Mouse (Mus musculus): ENCODE data around the gene Shank1. TPM values are rescaled to one million over a fixed set of nuclear protein-coding genes. Genes with fewer than 3 reads are reported as not detected.

Shank1 gene
- polyA plus RNA-seq, 1 experiment: 0.10 TPM

DNA sequence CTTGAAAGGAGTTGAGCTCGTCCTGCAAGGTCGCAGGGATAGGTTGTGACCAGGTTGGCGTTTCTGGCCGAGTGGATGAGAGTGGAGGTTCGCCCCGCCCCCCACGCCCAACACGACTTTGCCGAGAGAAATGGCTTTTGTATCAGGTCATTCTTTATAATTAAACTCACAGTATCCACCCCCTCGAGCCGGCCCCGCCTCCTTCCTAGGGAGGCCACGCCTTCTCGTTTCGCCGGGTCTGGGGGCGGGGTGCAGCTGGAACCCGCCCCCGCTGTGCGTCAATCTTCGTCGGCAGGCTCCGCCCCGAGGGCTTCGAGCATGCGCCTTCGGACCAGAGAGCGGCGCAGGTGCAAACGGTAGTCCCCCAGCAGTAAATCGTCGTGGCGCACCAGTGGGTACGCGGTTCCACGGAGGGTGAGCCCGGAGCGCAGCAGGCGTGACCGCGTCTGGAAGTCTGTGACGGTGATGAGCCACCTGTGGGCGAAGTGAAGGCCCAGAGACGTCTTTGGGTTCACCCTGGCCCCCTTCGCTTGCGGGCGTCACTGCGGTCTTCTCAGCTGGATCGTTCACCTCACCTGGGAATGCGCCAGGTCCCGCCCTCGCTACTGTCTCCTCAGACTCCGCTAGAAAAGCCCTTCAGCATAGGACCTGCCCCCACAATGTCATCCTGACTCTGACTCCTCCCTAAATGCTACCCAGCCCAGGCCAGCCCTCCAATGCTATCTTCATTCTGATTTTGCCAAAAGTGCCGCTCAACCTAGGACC, 50.0 kb downstream of the Shank1 start:
- Histone ChIP-seq H3K27me3 (ENCODE audit: control insufficient read depth, insufficient read depth, insufficient read length) (peaks cover 66% of the 10 kb centered on the region), H3K36me3 (ENCODE audit: control insufficient read depth, insufficient read depth) (no peaks in the 10 kb centered on the region), H3K4me2 (ENCODE audit: low read depth) (no peak overlapping the region), H3ac (ENCODE audit: control insufficient read depth, insufficient read length) (no peak overlapping the region), H3K79me2 (ENCODE audit: control insufficient read depth, insufficient read depth) (no peaks in the 10 kb centered on the region), H3K4me3 (no peak overlapping the region)
- no peak for TF ChIP-seq TCF3 (IDR thresholded peaks at IDR 0.05; ENCODE audit: insufficient read length, low read depth)
- no peak for TF ChIP-seq SRF (IDR thresholded peaks at IDR 0.05; ENCODE audit: control insufficient read depth, insufficient read length, low read depth)
- no peak for TF ChIP-seq MAX (IDR thresholded peaks at IDR 0.05; ENCODE audit: low read depth)
- TF ChIP-seq USF1 (IDR thresholded peaks at IDR 0.05; ENCODE audit: low read depth): no peak
- TF ChIP-seq CEBPB (IDR thresholded peaks at IDR 0.05; ENCODE audit: insufficient read depth, poor library complexity, severe bottlenecking): no peak
- TF ChIP-seq POLR2AphosphoS2 (IDR thresholded peaks at IDR 0.05; ENCODE audit: insufficient read length, low read depth): no peak
- no peak for TF ChIP-seq REST (IDR thresholded peaks at IDR 0.05; ENCODE audit: insufficient read depth, insufficient read length)
- TF ChIP-seq MYOD1 (IDR thresholded peaks at IDR 0.05; ENCODE audit: control insufficient read depth in 1 of 3, insufficient read length in 2 of 3, low read depth in 2 of 3): no peak
- no peak for TF ChIP-seq E2F4 (IDR thresholded peaks at IDR 0.05; ENCODE audit: insufficient read depth)
- TF ChIP-seq POLR2A (IDR thresholded peaks at IDR 0.05; ENCODE audit: insufficient read length, low read depth): no peak
- no peak for TF ChIP-seq MYOG (IDR thresholded peaks at IDR 0.05; ENCODE audit: control insufficient read depth in 1 of 3, insufficient read depth in 1 of 3, insufficient read length in 2 of 3, low read depth in 2 of 3)
- TF ChIP-seq TCF12 (IDR thresholded peaks at IDR 0.05; ENCODE audit: insufficient read depth, poor library complexity, severe bottlenecking): no peak

DNA sequence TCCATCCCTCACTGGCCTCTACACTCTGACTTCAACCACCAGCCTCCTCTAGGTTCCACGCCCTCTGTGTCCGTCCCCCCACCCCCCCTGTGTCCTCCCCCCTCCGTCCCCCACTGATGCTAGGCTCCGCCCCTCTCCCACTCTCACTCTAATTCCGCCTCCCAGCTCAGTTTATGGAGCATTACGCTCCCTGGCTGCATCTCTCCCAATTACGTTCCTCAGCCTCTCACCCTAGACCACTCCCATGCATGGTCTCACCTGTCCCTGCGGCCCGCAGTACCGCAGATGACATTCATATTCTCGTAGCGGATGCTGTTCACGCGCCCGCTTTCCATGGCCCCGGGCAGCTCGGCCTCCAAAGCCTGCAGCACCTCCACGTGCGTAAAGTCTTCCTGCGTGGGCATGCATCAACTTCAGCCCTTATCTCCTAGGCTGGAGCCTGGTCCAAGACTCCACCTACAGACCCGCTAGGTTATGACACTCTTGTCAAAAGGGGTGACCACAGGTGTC, 50.8 kb downstream of the Shank1 start:
- no peak overlapping the region for H3K4me2 ChIP-seq (ENCODE audit: low read depth)
- H3K27me3 ChIP-seq (ENCODE audit: control insufficient read depth, insufficient read depth, insufficient read length): peaks cover 64% of the 10 kb centered on the region
- no peak overlapping the region for H3K4me3 ChIP-seq
- H3K79me2 ChIP-seq (ENCODE audit: control insufficient read depth, insufficient read depth): no peaks in the 10 kb centered on the region
- TF ChIP-seq MAX (IDR thresholded peaks at IDR 0.05; ENCODE audit: low read depth) (no peak), TCF3 (IDR thresholded peaks at IDR 0.05; ENCODE audit: insufficient read length, low read depth) (no peak), MYOD1 (IDR thresholded peaks at IDR 0.05; ENCODE audit: control insufficient read depth in 1 of 3, insufficient read length in 2 of 3, low read depth in 2 of 3) (no peak), POLR2AphosphoS2 (IDR thresholded peaks at IDR 0.05; ENCODE audit: insufficient read length, low read depth) (no peak), REST (IDR thresholded peaks at IDR 0.05; ENCODE audit: insufficient read depth, insufficient read length) (no peak), USF1 (IDR thresholded peaks at IDR 0.05; ENCODE audit: low read depth) (no peak), CEBPB (IDR thresholded peaks at IDR 0.05; ENCODE audit: insufficient read depth, poor library complexity, severe bottlenecking) (no peak)
- H3ac ChIP-seq (ENCODE audit: control insufficient read depth, insufficient read length): no peak overlapping the region
- no peaks in the 10 kb centered on the region for H3K36me3 ChIP-seq (ENCODE audit: control insufficient read depth, insufficient read depth)

DNA sequence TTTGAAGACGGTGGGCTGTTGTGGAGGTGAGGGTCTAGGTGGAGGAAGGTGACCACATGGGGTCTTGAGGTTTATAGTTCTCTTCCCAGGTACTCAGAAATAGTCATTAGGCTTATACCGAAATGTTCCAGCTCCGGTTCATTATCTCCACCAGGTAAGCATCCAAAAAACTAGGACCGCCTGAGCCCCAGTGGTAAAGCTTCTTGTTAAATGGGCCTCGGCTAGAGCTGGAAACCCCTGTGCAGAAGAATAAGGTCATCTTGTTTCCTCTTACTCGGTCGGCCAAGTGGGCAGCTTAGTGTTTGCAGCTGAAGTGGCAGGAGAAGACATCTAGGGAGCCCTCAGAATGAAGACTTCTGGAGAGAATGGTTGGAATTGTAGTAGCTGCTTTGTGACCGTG, 62.6 kb downstream of the Shank1 start:
- H3K4me2 ChIP-seq (ENCODE audit: low read depth): no peak overlapping the region
- no peak overlapping the region for H3K4me3 ChIP-seq
- no peak for TF ChIP-seq MYOD1 (IDR thresholded peaks at IDR 0.05; ENCODE audit: control insufficient read depth in 1 of 3, insufficient read length in 2 of 3, low read depth in 2 of 3)
- no peak for TF ChIP-seq E2F4 (IDR thresholded peaks at IDR 0.05; ENCODE audit: insufficient read depth)
- TF ChIP-seq CEBPB (IDR thresholded peaks at IDR 0.05; ENCODE audit: insufficient read depth, poor library complexity, severe bottlenecking): no peak
- TF ChIP-seq USF1 (IDR thresholded peaks at IDR 0.05; ENCODE audit: low read depth): no peak
- TF ChIP-seq POLR2A (IDR thresholded peaks at IDR 0.05; ENCODE audit: insufficient read length, low read depth): no peak
- TF ChIP-seq POLR2AphosphoS2 (IDR thresholded peaks at IDR 0.05; ENCODE audit: insufficient read length, low read depth): no peak
- TF ChIP-seq SRF (IDR thresholded peaks at IDR 0.05; ENCODE audit: control insufficient read depth, insufficient read length, low read depth): no peak
- no peak for TF ChIP-seq MYOG (IDR thresholded peaks at IDR 0.05; ENCODE audit: control insufficient read depth in 1 of 3, insufficient read depth in 1 of 3, insufficient read length in 2 of 3, low read depth in 2 of 3)
- no peak for TF ChIP-seq MAX (IDR thresholded peaks at IDR 0.05; ENCODE audit: low read depth)
- TF ChIP-seq TCF3 (IDR thresholded peaks at IDR 0.05; ENCODE audit: insufficient read length, low read depth): no peak
- no peak for TF ChIP-seq TCF12 (IDR thresholded peaks at IDR 0.05; ENCODE audit: insufficient read depth, poor library complexity, severe bottlenecking)
- no peak for TF ChIP-seq REST (IDR thresholded peaks at IDR 0.05; ENCODE audit: insufficient read depth, insufficient read length)
- H3K36me3 ChIP-seq (ENCODE audit: control insufficient read depth, insufficient read depth): no peaks in the 10 kb centered on the region
- peaks cover 4% of the 10 kb centered on the region for H3K27me3 ChIP-seq (ENCODE audit: control insufficient read depth, insufficient read depth, insufficient read length)
- H3ac ChIP-seq (ENCODE audit: control insufficient read depth, insufficient read length): no peak overlapping the region
- H3K79me2 ChIP-seq (ENCODE audit: control insufficient read depth, insufficient read depth): no peaks in the 10 kb centered on the region

DNA sequence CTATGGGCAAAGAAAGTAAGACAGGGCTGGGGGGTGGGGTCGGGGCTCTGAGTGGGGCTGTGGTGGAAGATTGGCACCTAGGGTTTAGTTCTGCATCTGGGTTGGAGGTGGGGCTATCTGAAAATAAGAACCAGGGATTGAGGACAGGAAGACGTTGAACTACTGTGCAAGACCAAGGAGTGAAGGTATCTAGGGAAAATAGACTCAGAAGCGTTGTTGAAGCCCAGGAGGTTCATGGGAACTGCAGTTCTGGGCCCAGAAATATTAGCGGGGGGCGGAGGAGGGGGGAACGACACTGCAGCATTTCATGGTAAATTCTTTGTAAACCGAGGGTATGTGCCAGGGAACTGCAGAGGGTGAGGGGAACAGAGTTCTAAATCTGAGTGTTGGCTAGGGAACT, 63.4 kb downstream of the Shank1 start:
- Histone ChIP-seq H3K36me3 (ENCODE audit: control insufficient read depth, insufficient read depth) (no peaks in the 10 kb centered on the region), H3K4me2 (ENCODE audit: low read depth) (peak overlapping the region; percentile 88), H3ac (ENCODE audit: control insufficient read depth, insufficient read length) (no peak overlapping the region), H3K27me3 (ENCODE audit: control insufficient read depth, insufficient read depth, insufficient read length) (peaks cover 4% of the 10 kb centered on the region), H3K4me3 (peak overlapping the region; percentile 24), H3K79me2 (ENCODE audit: control insufficient read depth, insufficient read depth) (no peaks in the 10 kb centered on the region)
- TF ChIP-seq MYOD1 (IDR thresholded peaks at IDR 0.05; ENCODE audit: control insufficient read depth in 1 of 3, insufficient read length in 2 of 3, low read depth in 2 of 3) (no peak), TCF12 (IDR thresholded peaks at IDR 0.05; ENCODE audit: insufficient read depth, poor library complexity, severe bottlenecking) (no peak), POLR2A (IDR thresholded peaks at IDR 0.05; ENCODE audit: insufficient read length, low read depth) (no peak), REST (IDR thresholded peaks at IDR 0.05; ENCODE audit: insufficient read depth, insufficient read length) (no peak), E2F4 (IDR thresholded peaks at IDR 0.05; ENCODE audit: insufficient read depth) (no peak), MAX (IDR thresholded peaks at IDR 0.05; ENCODE audit: low read depth) (no peak), SRF (IDR thresholded peaks at IDR 0.05; ENCODE audit: control insufficient read depth, insufficient read length, low read depth) (no peak), POLR2AphosphoS2 (IDR thresholded peaks at IDR 0.05; ENCODE audit: insufficient read length, low read depth) (no peak), USF1 (IDR thresholded peaks at IDR 0.05; ENCODE audit: low read depth) (no peak)
